Mouse (Mus musculus) retina, adult 2 months (tissue): ENCODE data around the gene Sgta.
"Not testable (repeated sequence)": the region's sequence is repeated elsewhere in the genome, so short reads cannot be mapped to it uniquely, and the experiment has no call there.

Source experiments
- DNase-seq: peaks from one replicate; pipeline ENCODE4 v3.0.0-alpha.2; 2012; ENCODE audit warnings: low read depth, low spot score

The Sgta gene

GRCm38 (mm10) chr10:81058896-81059295, 1.1 kb downstream of the Sgta start:
- DNase-seq, result no peak

GRCm38 (mm10) chr10:81057406-81058130, 2.4 kb downstream of the Sgta start:
- no peak for DNase-seq

- DNase-seq, result not testable (repeated sequence)
Observed at GRCm38 (mm10) chr10:81055802-81056340, 4.1 kb downstream of the Sgta start.

GRCm38 (mm10) chr10:81055169-81055568, 4.8 kb downstream of the Sgta start:
- DNase-seq, result no peak

- no peak for DNase-seq
Observed at GRCm38 (mm10) chr10:81052577-81052976, 7.4 kb downstream of the Sgta start.

GRCm38 (mm10) chr10:81051133-81051532, 8.8 kb downstream of the Sgta start:
- DNase-seq, result no peak

- no peak for DNase-seq
Observed at GRCm38 (mm10) chr10:81050645-81051044, 9.3 kb downstream of the Sgta start.

- not testable (repeated sequence) for DNase-seq
Observed at GRCm38 (mm10) chr10:81045246-81045645, 14.7 kb downstream of the Sgta start.

- DNase-seq, result peak; percentile 37
Observed at GRCm38 (mm10) chr10:81041458-81042175, 18.4 kb downstream of the Sgta start.

GRCm38 (mm10) chr10:81036988-81037580, 22.9 kb downstream of the Sgta start, which contains the start of gene Slc39a3:
Slc39a3 (minus strand) TSS chr10:81037426.
- DNase-seq, result peak; percentile 98

GRCm38 (mm10) chr10:81036251-81036650, 23.7 kb downstream of the Sgta start:
- DNase-seq, result no peak

GRCm38 (mm10) chr10:81033586-81033985, 26.4 kb downstream of the Sgta start:
- DNase-seq, result no peak

- DNase-seq, result no peak
Observed at GRCm38 (mm10) chr10:81029031-81029430, 30.9 kb downstream of the Sgta start.

GRCm38 (mm10) chr10:81028219-81028618, 31.8 kb downstream of the Sgta start:
- DNase-seq, result no peak

GRCm38 (mm10) chr10:81027331-81027730, 32.6 kb downstream of the Sgta start:
- no peak for DNase-seq

- DNase-seq, result no peak
Observed at GRCm38 (mm10) chr10:81026857-81027256, 33.1 kb downstream of the Sgta start.

- DNase-seq, result no peak
Observed at GRCm38 (mm10) chr10:81025639-81026275, 34.2 kb downstream of the Sgta start, which contains the start of gene Diras1. Diras1 (minus strand) TSS chr10:81025662.

- no peak for DNase-seq
Observed at GRCm38 (mm10) chr10:81025047-81025621, 34.8 kb downstream of the Sgta start.

GRCm38 (mm10) chr10:81024346-81024937, 35.5 kb downstream of the Sgta start:
- no peak for DNase-seq

GRCm38 (mm10) chr10:81022744-81023143, 37.2 kb downstream of the Sgta start:
- no peak for DNase-seq

GRCm38 (mm10) chr10:81021547-81022110, 38.4 kb downstream of the Sgta start:
- no peak for DNase-seq
